Mouse (Mus musculus) kidney, adult 2 months (tissue): ENCODE results near the gene Iqcn. TPM values are rescaled to one million over a fixed set of nuclear protein-coding genes. Genes with fewer than 3 reads are reported as not detected.

Source experiments
- DNase-seq: peaks from one replicate; pipeline ENCODE4 v3.0.0; 2021
- H3K27ac ChIP-seq: fragments of 200-500 bp; 2 replicates; pipeline ENCODE4 v1.5.1; 2012; ENCODE audit warnings: low read depth, low read length, control low read depth, inconsistent platforms; ENCODE audit not compliant: insufficient read depth
- H3K27me3 ChIP-seq: fragments of 200-500 bp; replicated peaks from 2 replicates; pipeline ENCODE4 v1.6.1; 2012; ENCODE audit warnings: mild to moderate bottlenecking, moderate library complexity, low read length, inconsistent platforms; ENCODE audit not compliant: control insufficient read depth, insufficient read depth
- H3K36me3 ChIP-seq: fragments of 200-500 bp; 2 replicates; pipeline ENCODE4 v1.6.1; 2012; ENCODE audit warnings: mild to moderate bottlenecking, moderate library complexity, low read length, inconsistent platforms; ENCODE audit not compliant: control insufficient read depth, insufficient read depth
- H3K4me1 ChIP-seq: fragments of 200-500 bp; 2 replicates; pipeline ENCODE4 v1.6.1; 2011; ENCODE audit warnings: low read length; ENCODE audit not compliant: control insufficient read depth, insufficient read depth
- H3K4me3 ChIP-seq: fragments of 200-500 bp; 2 replicates; pipeline ENCODE4 v1.5.1; 2011; ENCODE audit warnings: mild to moderate bottlenecking, low read depth, low read length, control low read depth; ENCODE audit not compliant: insufficient read depth
- CTCF ChIP-seq: fragments of 200-500 bp; conservative IDR thresholded peaks from 2 replicates; pipeline ENCODE4 v1.5.1; 2011; ENCODE audit warnings: low read depth, mild to moderate bottlenecking, control low read depth, low read length, moderate library complexity, mixed read lengths; ENCODE audit not compliant: insufficient read depth, insufficient read length
- POLR2A ChIP-seq: fragments of 200-500 bp; IDR thresholded peaks from one replicate; pipeline ENCODE4 v1.6.1; 2011; ENCODE audit warnings: low read depth, low read length, control low read depth
- WGBS: fragments of 180-500 bp; shearing (Covaris S2); methylation state at CpG from one replicate; pipeline ENCODE4 v1.1.7; 2018; 5-methylcytosine and 5-hydroxymethylcytosine counted together
- polyA plus RNA-seq: library from polyadenylated mRNA; depleted of rRNA; stranded (reverse); fragments of >200 nt; gene quantifications from 2 replicates; pipeline ENCODE4 v1.2.3, GENCODE M21; 2012

The Iqcn gene
- polyA plus RNA-seq, 1 experiment = 0.03 TPM

DNA sequence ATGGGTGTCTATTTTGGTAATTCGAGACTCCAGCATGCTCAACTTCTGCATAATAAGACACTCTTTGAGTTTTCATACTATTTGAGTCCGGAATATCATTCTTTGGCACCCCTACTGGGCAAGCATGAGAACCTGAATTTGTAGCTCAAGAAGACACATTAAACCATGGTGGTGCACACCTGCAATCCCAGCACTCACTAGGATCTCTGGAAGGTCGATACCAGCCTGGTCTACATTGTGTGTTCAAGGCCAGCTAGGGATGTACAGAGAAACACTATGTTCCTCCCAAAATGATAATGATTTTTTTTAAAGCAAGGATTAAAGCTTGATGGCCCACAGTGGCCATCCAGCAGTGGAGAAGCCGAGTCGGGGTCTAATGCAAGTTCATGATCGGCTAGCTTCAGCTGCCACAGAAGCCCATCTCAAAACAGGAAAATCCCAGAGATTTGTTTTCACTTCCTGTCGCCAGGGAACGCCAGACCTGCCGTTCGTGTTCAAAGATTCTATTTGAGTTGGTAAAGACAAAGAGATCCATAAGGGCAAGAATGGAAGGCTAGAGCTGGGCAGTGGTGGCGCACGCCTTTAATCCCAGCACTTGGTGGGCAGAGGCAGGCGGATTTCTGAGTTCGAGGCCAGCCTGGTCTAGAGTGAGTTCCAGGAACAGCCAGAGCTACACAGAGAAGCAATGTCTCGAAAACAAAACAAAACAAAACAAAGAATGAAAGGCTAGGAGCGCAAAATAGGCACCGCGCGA lies 30.8 kb upstream of the Iqcn start:
- 32% methylated on average over 19 of the region's 19 CpGs for WGBS
- peak overlapping the region; percentile 88 for H3K27ac ChIP-seq
- no peak for TF ChIP-seq POLR2A
- H3K27me3 ChIP-seq = no peaks in the 10 kb centered on the region
- H3K4me1 ChIP-seq = peaks cover 26% of the 10 kb centered on the region
- DNase-seq = no peak
- H3K36me3 ChIP-seq = no peaks in the 10 kb centered on the region
- peak overlapping the region; percentile 27; the same call in 1 of the 2 replicates for H3K4me3 ChIP-seq

DNA sequence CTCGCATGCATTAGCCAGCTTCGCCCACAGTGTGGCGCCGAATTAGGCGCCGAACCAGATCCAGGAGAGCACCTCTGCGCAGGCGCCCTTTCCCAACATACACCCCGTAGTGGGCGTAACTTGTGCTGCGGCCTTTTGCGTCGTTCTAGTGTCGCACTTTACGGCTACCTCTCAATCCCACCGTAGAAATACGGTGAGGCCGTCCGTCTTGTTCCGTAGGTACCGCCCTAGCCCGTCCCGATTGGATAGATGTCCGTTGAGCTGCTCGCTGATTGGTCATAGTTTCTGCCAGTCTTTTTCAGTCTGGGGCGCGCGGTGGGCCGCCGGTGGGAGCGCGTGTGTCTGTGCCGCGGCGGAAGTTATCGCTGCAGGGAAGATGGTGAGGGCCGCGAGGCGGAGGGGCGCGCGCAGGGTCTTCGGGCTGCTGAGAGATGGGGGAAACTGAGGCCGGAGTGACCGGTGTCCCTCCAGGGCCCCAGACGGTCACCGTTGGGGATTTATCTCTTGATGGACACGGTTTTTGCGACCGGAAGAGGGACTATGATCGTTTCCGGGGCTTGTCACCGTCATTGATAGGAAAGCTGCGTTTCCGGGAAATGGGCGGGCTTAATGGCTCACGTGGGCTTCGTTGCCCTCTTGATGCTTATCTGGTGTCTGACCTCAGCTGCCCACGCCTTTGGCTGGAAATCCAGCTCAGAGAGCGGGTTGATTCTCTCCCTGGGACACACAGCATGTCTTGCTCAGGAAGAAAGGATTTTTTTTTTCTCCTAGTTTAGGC lies 30.0 kb upstream of the Iqcn start, which contains the start of gene Lsm4:
TSS of gene Lsm4 (plus strand) at position 170 of the 778 bp plus-strand sequence.
- peak within 1 kb of the TSS; percentile 74 for H3K4me3 ChIP-seq
- peak; percentile 99 for DNase-seq
- H3K27me3 ChIP-seq = no peaks in the 10 kb centered on the region
- TF ChIP-seq CTCF (peak; percentile 87), POLR2A (peak; percentile 22)
- H3K27ac ChIP-seq = peak within 1 kb of the TSS; percentile 96
- H3K36me3 ChIP-seq = no peaks in the 10 kb centered on the region
- under 1% methylated on average over 60 of the region's 60 CpGs for WGBS
- peaks cover 31% of the 10 kb centered on the region for H3K4me1 ChIP-seq

DNA sequence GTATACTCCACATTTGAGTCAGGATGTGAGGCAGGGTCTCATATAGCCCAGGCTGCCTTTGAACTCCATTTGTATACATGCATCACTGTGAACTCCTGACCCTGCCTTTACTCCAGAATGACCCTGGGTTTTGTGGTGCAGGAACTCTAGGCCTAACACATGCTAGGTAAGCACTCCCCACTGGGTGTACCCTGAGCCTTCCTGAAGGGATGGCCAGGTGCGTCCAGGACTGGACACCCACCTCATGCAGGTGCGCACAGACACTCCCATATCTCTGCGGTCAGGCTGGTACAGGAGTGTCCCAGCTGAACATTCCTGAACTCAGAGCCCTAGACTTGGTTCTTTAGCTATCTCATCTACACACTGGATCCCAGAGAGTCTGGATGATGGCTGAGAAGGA lies 29.1 kb upstream of the Iqcn start:
- 74% methylated on average over 3 of the region's 3 CpGs for WGBS
- Histone ChIP-seq H3K27me3 (no peaks in the 10 kb centered on the region), H3K27ac (peak overlapping the region; percentile 96), H3K36me3 (no peaks in the 10 kb centered on the region), H3K4me1 (peaks cover 35% of the 10 kb centered on the region), H3K4me3 (peak overlapping the region; percentile 74)
- no peak for TF ChIP-seq POLR2A
- TF ChIP-seq CTCF = no peak
- DNase-seq = no peak

DNA sequence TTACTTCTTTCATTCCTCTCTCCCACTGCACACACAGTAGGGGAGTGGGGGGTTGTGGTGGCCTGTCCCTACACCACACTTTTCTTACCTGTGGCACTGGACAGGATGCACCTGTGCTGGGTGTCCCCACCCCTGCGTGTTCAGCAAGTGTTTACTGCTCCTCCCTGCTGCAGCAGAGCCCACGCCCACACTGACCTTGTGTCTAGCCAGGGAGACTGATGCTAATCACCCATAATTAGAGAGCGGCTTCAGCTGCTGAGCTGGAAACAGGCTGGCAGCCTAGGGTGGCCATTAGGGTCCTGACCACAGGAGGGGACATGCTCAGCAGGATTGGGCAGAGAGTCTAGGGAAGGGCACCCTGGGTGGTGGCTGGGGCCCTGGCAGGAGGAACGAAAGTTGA lies 28.5 kb upstream of the Iqcn start:
- peaks cover 41% of the 10 kb centered on the region for H3K4me1 ChIP-seq
- WGBS = 36% methylated on average over 4 of the region's 4 CpGs
- TF ChIP-seq CTCF (no peak), POLR2A (no peak)
- no peaks in the 10 kb centered on the region for H3K36me3 ChIP-seq
- H3K27ac ChIP-seq = peak overlapping the region; percentile 96
- no peaks in the 10 kb centered on the region for H3K27me3 ChIP-seq
- H3K4me3 ChIP-seq = no peak overlapping the region
- DNase-seq = peak; percentile 43

DNA sequence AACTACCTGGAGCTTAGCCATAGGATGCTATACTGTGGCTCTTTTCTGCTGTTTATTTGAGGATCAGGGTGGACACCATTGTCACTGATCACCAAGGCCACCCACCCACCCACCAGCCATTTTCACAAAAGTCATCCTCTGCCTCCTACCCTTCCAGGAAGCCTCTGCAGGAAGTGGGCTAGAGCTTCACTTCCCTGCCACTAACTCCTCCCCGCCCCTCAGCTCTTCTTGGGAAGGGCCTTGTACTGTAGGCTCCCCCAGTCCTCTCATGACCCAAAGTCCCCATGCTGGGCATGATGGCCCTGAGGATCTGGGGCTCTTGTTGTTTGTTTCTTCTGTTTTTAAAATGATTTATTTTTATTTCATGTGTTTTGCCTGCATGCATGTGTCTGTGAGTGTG lies 27.9 kb upstream of the Iqcn start:
- H3K27ac ChIP-seq = peak overlapping the region; percentile 96
- no peak for TF ChIP-seq CTCF
- TF ChIP-seq POLR2A = no peak
- 76% methylated on average over 1 of the region's 1 CpGs for WGBS

DNA sequence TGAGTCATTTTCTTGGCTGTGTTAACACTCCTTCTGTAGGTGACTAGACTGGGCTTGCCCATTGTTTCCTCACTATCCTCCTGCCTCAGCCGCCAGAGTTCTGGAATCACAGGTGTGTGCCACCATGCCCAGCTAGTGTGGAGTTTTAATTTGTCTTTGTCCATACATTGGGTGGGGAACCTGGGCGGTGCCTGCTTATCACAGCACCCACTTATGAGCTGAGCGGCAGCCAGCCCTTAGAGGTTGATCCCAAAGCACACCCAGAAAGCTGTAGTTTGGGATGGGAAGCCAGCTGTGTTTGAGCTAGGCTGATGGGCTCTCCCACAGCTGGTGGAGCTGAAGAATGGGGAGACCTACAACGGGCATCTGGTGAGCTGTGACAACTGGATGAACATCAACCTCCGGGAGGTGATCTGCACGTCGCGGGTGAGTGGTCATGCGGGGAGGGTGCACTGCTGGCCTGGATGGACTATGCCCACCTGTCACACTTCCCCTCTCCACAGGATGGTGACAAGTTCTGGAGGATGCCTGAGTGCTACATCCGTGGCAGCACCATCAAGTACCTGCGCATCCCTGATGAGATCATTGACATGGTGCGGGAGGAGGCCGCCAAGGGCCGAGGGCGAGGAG lies 25.7 kb upstream of the Iqcn start:
- peaks cover 46% of the 10 kb centered on the region for H3K4me1 ChIP-seq
- TF ChIP-seq POLR2A (no peak), CTCF (no peak)
- H3K4me3 ChIP-seq = no peak overlapping the region
- WGBS = 63% methylated on average over 15 of the region's 15 CpGs
- DNase-seq = peak; percentile 87
- no peaks in the 10 kb centered on the region for H3K27me3 ChIP-seq
- no peaks in the 10 kb centered on the region for H3K36me3 ChIP-seq
- peak overlapping the region; percentile 18; the same call in 1 of the 2 replicates for H3K27ac ChIP-seq

More for the DNA sequence above, 27.9 kb upstream of the Iqcn start:
- no peaks in the 10 kb centered on the region for H3K36me3 ChIP-seq
- peaks cover 45% of the 10 kb centered on the region for H3K4me1 ChIP-seq
- no peak overlapping the region for H3K4me3 ChIP-seq
- H3K27me3 ChIP-seq = no peaks in the 10 kb centered on the region
- no peak for DNase-seq

DNA sequence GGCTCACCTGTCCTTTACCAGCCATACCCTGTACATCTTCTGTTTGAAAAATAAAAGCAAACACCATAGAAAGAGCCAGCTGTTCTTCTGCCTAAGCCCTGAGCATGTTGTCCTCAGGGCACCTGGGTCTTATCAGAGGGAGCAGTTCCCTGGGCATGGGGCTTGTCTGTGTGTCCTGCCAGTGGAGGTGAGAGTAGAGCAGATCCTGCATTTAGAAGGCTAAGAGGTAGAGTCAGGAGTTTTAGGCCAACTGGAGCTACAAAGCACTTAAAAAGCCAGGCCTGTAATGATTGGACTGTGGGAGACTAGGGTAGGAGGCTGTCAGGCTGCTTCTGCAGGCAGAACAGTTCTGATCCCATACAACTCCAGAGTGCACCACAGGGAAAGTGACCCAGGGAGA lies 24.6 kb upstream of the Iqcn start:
- Histone ChIP-seq H3K4me1 (peaks cover 44% of the 10 kb centered on the region), H3K27ac (no peak overlapping the region)
- TF ChIP-seq CTCF = no peak
- TF ChIP-seq POLR2A = no peak

More for the DNA sequence above, 24.6 kb upstream of the Iqcn start:
- H3K36me3 ChIP-seq = no peaks in the 10 kb centered on the region
- no peak for DNase-seq
- no peaks in the 10 kb centered on the region for H3K27me3 ChIP-seq
- H3K4me3 ChIP-seq = no peak overlapping the region
